Mouse (Mus musculus) forebrain, embryonic 12.5 days (tissue): ENCODE data around the gene Wwc1. TPM values are rescaled to one million over a fixed set of nuclear protein-coding genes. Genes with fewer than 3 reads are reported as not detected.
"Not testable (repeated sequence)": the region's sequence is repeated elsewhere in the genome, so short reads cannot be mapped to it uniquely, and the experiment has no call there.

Source experiments
- ATAC-seq: fragments of 200-750 bp; cut with Nextera tagmentation; 2 replicates; pipeline ENCODE4 v1.8.0; 2017; ENCODE audit warnings: moderate TSS enrichment; ENCODE audit not compliant: low FRiP score
- H3K27ac ChIP-seq: fragments of 300-500 bp; sonication (generic); 2 replicates; pipeline ENCODE4 v1.5.1; 2016; ENCODE audit warnings: mild to moderate bottlenecking
- H3K27me3 ChIP-seq: fragments of 300-500 bp; sonication (generic); 2 replicates; pipeline ENCODE4 v1.6.1; 2016; ENCODE audit warnings: mild to moderate bottlenecking
- H3K36me3 ChIP-seq: fragments of 300-500 bp; sonication (generic); replicated peaks from 2 replicates; pipeline ENCODE4 v1.6.1; 2016; ENCODE audit warnings: mild to moderate bottlenecking
- H3K4me1 ChIP-seq: fragments of 300-500 bp; sonication (generic); 2 replicates; pipeline ENCODE4 v1.6.1; 2016
- H3K4me2 ChIP-seq: fragments of 300-500 bp; sonication (generic); 2 replicates; pipeline ENCODE4 v1.6.1; 2016; ENCODE audit warnings: mild to moderate bottlenecking, moderate library complexity
- H3K4me3 ChIP-seq: fragments of 300-500 bp; sonication (generic); replicated peaks from 2 replicates; pipeline ENCODE4 v1.5.1; 2016; ENCODE audit warnings: mild to moderate bottlenecking
- H3K9ac ChIP-seq: fragments of 300-500 bp; sonication (generic); 2 replicates; pipeline ENCODE4 v1.6.1; 2016; ENCODE audit warnings: mild to moderate bottlenecking
- H3K9me3 ChIP-seq: fragments of 300-500 bp; sonication (generic); 2 replicates; pipeline ENCODE4 v1.6.1; 2016
- WGBS: fragments of 180-500 bp; shearing (Covaris S2); methylation state at CpG from one replicate; pipeline ENCODE4 v1.1.7; 2016; 5-methylcytosine and 5-hydroxymethylcytosine counted together
- polyA plus RNA-seq: library from polyadenylated mRNA; unstranded; fragments of >200 nt; fragmentation: Nextera tagmentation; extraction: Ambion mirVana; gene quantifications from 2 replicates; pipeline ENCODE4 v1.2.1, GENCODE M21; 2016

Wwc1 gene
- polyA plus RNA-seq, 1 experiment from 2014 or later = 10.3 TPM

DNA sequence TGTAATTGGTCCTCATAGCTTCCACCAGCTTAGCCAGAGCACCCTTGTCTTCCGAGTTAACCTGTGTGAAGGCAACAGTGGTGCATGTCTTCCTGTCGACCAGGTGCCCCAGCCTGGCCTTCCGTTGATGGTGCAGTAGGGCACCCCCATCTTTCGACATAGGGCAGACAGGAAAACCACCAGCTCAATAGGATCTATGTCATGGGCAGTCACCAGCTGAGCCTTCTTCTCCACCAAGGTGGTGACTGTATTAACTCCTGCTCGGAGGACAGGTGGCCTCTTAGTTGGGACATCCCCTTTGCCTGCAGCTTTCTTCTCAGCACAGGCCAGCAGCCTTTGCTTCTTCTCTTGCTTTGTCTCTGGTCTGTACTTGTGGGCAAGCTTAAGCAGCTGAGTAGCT, 187.5 kb downstream of the Wwc1 start:
- Histone ChIP-seq H3K27me3 (peaks cover 28% of the 10 kb centered on the region), H3K36me3 (peaks cover 21% of the 10 kb centered on the region)
- ATAC-seq, H3K4me2 ChIP-seq, H3K9ac ChIP-seq, H3K27ac ChIP-seq, H3K4me3 ChIP-seq, H3K9me3 ChIP-seq, H3K4me1 ChIP-seq: not testable (repeated sequence)
- WGBS = 89% methylated on average over 5 of the region's 5 CpGs

DNA sequence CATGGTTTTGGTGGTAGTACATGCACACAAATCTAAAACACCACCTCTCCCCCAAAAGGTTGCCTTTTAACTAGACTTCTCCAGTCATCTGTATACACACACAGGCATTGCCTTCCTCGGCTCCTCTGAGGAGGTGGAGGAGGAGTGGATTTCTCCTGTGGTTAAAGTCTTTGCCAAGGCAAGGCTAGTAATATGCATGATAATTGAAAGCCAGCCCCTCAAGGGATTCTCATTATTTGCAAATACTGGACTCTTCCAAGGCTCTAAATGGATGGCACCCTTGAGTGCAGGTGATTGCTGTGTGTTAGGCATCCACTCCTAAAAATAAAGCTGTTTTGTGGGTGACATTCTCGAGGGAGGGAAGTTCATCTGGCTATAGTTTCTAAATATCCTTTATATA, 191.9 kb downstream of the Wwc1 start:
- WGBS = 67% methylated on average over 2 of the region's 2 CpGs

More for the DNA sequence above, 191.9 kb downstream of the Wwc1 start:
- H3K4me1 ChIP-seq = no peaks in the 10 kb centered on the region
- no peak for ATAC-seq
- no peak overlapping the region for H3K27ac ChIP-seq
- H3K36me3 ChIP-seq = peaks cover 52% of the 10 kb centered on the region
- H3K9ac ChIP-seq = no peak overlapping the region
- no peak overlapping the region for H3K4me3 ChIP-seq
- no peaks in the 10 kb centered on the region for H3K9me3 ChIP-seq
- H3K27me3 ChIP-seq = no peaks in the 10 kb centered on the region
- H3K4me2 ChIP-seq = no peak overlapping the region

Other genes with a start within 250 kb of the Wwc1 start
- gene Pank3, start 211.0 kb downstream of the Wwc1 start, polyA plus RNA-seq = 30.2 and 30.3 TPM in 2 replicates
- gene Fbll1, start 181.6 kb downstream of the Wwc1 start, polyA plus RNA-seq = 6.3 and 6.9 TPM in 2 replicates
- 83.7 and 85.6 TPM in 2 replicates for gene Rars, start 146.0 kb downstream of the Wwc1 start, polyA plus RNA-seq